Mouse (Mus musculus): ENCODE data around the gene Ypel2. TPM values are rescaled to one million over a fixed set of nuclear protein-coding genes. Genes with fewer than 3 reads are reported as not detected.
A peak's percentile ranks its signal among the peaks of the same experiment; 100 is the strongest.

Gene Ypel2
- polyA plus RNA-seq, 1 experiment from 2014 or later, result 9.6 TPM

GRCm38 (mm10) chr11:86904706-86905105, 88.8 kb downstream of the Ypel2 start:
- Histone ChIP-seq H3K4me3 (no peak overlapping the region), H3K9me3 (replicated peaks) (no peaks in the 10 kb centered on the region), H3K27ac (no peak overlapping the region), H3K4me1 (no peaks in the 10 kb centered on the region), H3K36me3 (no peaks in the 10 kb centered on the region), H3K9ac (no peak overlapping the region), H3K27me3 (no peaks in the 10 kb centered on the region), H3K4me2 (replicated peaks) (no peak overlapping the region)
- WGBS, result 63% methylated on average over 4 of the region's 4 CpGs
- no peak for ATAC-seq (ENCODE audit: low FRiP score)

- 33% methylated on average over 2 of the region's 2 CpGs for WGBS
- peak; percentile 83 for ATAC-seq (ENCODE audit: low FRiP score)
- Histone ChIP-seq H3K27ac (peak overlapping the region; percentile 58; the same call in 1 of the 2 replicates), H3K9ac (no peak overlapping the region), H3K4me1 (peaks cover 22% of the 10 kb centered on the region), H3K27me3 (peaks cover 3% of the 10 kb centered on the region; the same call in 1 of the 2 replicates), H3K9me3 (replicated peaks) (no peaks in the 10 kb centered on the region), H3K4me3 (no peak overlapping the region), H3K36me3 (no peaks in the 10 kb centered on the region), H3K4me2 (replicated peaks) (no peak overlapping the region)
Measured at GRCm38 (mm10) chr11:86898367-86898766, 95.1 kb downstream of the Ypel2 start.

DNA sequence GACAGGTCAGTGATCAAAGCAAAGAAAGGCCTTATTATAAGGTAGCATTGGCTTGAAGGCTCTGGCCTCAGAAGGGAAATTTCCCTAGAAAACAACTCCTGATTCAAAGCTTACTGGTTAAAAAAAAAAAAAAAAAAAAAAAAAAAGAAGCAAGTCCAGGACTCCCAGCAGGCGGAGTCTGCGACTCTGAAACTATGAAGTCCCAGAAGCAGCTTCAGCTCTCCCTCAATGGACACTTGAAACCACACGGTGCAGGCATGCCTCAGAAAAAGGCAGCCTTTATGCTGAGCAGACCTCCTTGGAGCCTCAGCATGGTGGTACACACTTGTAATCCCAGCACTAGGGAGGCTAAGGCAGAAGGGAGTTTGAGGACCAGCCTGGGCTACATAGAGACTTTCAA, 97.9 kb downstream of the Ypel2 start:
- H3K4me2 ChIP-seq (replicated peaks), result no peak overlapping the region
- peak overlapping the region; percentile 35; the same call in 1 of the 2 replicates for H3K27ac ChIP-seq
- peaks cover 5% of the 10 kb centered on the region; the same call in 1 of the 2 replicates for H3K27me3 ChIP-seq
- no peak overlapping the region for H3K4me3 ChIP-seq
- H3K4me1 ChIP-seq, result peaks cover 22% of the 10 kb centered on the region
- 61% methylated on average over 3 of the region's 3 CpGs for WGBS
- H3K9ac ChIP-seq, result no peak overlapping the region
- H3K9me3 ChIP-seq (replicated peaks), result 0 out of 2 replicates have a peak, but pooled peaks cover 3% of the 10 kb centered on the region
- no peaks in the 10 kb centered on the region for H3K36me3 ChIP-seq
- no peak for ATAC-seq (ENCODE audit: low FRiP score)

DNA sequence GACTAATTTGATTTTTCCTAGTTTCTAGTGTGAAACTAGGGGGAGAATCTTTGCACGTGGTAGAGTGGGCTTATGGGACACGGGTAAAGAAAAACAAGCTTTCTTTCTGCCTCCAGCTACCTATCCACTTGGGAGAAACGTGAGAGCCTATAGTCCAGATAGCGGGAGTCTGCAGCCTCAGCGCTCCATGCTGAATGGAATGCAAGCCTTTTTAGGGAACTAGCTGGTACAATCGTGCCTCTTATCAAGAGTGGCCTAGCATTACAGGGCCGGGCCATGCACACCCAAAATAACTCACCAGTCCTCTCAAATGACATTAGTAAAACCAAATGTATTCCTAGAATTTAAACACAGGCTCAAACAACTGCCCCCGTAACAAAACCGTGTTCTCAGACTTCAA, 98.4 kb downstream of the Ypel2 start:
- WGBS, result 68% methylated on average over 9 of the region's 9 CpGs
- Histone ChIP-seq H3K4me3 (no peak overlapping the region), H3K9me3 (replicated peaks) (0 out of 2 replicates have a peak, but pooled peaks cover 3% of the 10 kb centered on the region), H3K4me2 (replicated peaks) (no peak overlapping the region), H3K36me3 (no peaks in the 10 kb centered on the region), H3K27ac (peak overlapping the region; percentile 23; the same call in 1 of the 2 replicates), H3K9ac (no peak overlapping the region), H3K4me1 (peaks cover 22% of the 10 kb centered on the region), H3K27me3 (peaks cover 5% of the 10 kb centered on the region; the same call in 1 of the 2 replicates)
- no peak for ATAC-seq (ENCODE audit: low FRiP score)

DNA sequence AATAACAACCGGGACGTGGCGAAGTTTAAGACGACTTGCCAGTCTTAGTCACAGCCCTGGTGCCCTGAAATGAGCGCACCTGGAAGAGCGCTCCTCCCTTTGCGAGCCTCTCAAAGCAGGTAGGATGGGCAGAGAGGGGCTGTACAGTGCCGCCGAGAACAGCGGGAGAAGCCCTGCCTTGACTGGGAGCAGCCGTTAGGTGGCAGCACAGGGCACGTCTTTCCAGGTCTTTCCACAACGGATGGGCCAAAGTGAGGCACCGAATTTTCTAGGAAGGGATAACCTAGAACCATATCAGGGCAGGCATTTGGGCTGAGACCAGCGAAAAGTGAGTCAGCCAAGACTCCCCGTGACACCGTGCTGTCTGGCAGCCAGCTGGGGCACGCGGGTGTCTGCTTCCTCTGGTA, 99.3 kb downstream of the Ypel2 start:
- Histone ChIP-seq H3K4me3 (peak overlapping the region; percentile 30), H3K4me1 (peaks cover 22% of the 10 kb centered on the region), H3K27me3 (peaks cover 5% of the 10 kb centered on the region; the same call in 1 of the 2 replicates), H3K27ac (no peak overlapping the region), H3K9me3 (replicated peaks) (0 out of 2 replicates have a peak, but pooled peaks cover 3% of the 10 kb centered on the region), H3K4me2 (replicated peaks) (peak overlapping the region; percentile 66), H3K9ac (peak overlapping the region; percentile 58), H3K36me3 (no peaks in the 10 kb centered on the region)
- WGBS, result 8% methylated on average over 19 of the region's 19 CpGs
- ATAC-seq (ENCODE audit: low FRiP score), result peak; percentile 62

GRCm38 (mm10) chr11:86892996-86893670, 100.4 kb downstream of the Ypel2 start:
- Histone ChIP-seq H3K27me3 (peaks cover 5% of the 10 kb centered on the region; the same call in 1 of the 2 replicates), H3K4me1 (peaks cover 13% of the 10 kb centered on the region), H3K27ac (no peak overlapping the region), H3K36me3 (no peaks in the 10 kb centered on the region), H3K9ac (peak overlapping the region; percentile 58; the same call in 1 of the 2 replicates), H3K9me3 (replicated peaks) (0 out of 2 replicates have a peak, but pooled peaks cover 3% of the 10 kb centered on the region), H3K4me2 (replicated peaks) (peak overlapping the region; percentile 66; the same call in 1 of the 2 replicates), H3K4me3 (no peak overlapping the region)
- ATAC-seq (ENCODE audit: low FRiP score), result no peak
- 79% methylated on average over 15 of the region's 15 CpGs for WGBS

Other genes with a start within 250 kb of the Ypel2 start
- gene Cltc, start 236.1 kb downstream of the Ypel2 start, polyA plus RNA-seq (2016; fragmentation: Nextera tagmentation; extraction: Ambion mirVana), result 179 and 189 TPM in 2 replicates
- 38.7 and 39.0 TPM in 2 replicates for gene Dhx40, start 186.0 kb downstream of the Ypel2 start, polyA plus RNA-seq (2016; fragmentation: Nextera tagmentation; extraction: Ambion mirVana)
- gene Gdpd1, start 80.4 kb upstream of the Ypel2 start, polyA plus RNA-seq (2016; fragmentation: Nextera tagmentation; extraction: Ambion mirVana), result 126 and 136 TPM in 2 replicates
- 24.2 and 26.0 TPM in 2 replicates for gene Smg8, start 93.1 kb upstream of the Ypel2 start, polyA plus RNA-seq (2016; fragmentation: Nextera tagmentation; extraction: Ambion mirVana)
- gene Prr11, start 115.0 kb upstream of the Ypel2 start, polyA plus RNA-seq (2016; fragmentation: Nextera tagmentation; extraction: Ambion mirVana), result 8.6 and 8.8 TPM in 2 replicates
- gene Ska2, start 115.5 kb upstream of the Ypel2 start, polyA plus RNA-seq (2016; fragmentation: Nextera tagmentation; extraction: Ambion mirVana), result 80.6 and 81.7 TPM in 2 replicates
- gene Trim37, start 133.4 kb upstream of the Ypel2 start, polyA plus RNA-seq (2016; fragmentation: Nextera tagmentation; extraction: Ambion mirVana), result 81.8 and 89.9 TPM in 2 replicates